Mouse (Mus musculus): ENCODE measurements around the gene 1600002K03Rik.
A peak's percentile ranks its signal among the peaks of the same experiment; 100 is the strongest.

Gene 1600002K03Rik

DNA sequence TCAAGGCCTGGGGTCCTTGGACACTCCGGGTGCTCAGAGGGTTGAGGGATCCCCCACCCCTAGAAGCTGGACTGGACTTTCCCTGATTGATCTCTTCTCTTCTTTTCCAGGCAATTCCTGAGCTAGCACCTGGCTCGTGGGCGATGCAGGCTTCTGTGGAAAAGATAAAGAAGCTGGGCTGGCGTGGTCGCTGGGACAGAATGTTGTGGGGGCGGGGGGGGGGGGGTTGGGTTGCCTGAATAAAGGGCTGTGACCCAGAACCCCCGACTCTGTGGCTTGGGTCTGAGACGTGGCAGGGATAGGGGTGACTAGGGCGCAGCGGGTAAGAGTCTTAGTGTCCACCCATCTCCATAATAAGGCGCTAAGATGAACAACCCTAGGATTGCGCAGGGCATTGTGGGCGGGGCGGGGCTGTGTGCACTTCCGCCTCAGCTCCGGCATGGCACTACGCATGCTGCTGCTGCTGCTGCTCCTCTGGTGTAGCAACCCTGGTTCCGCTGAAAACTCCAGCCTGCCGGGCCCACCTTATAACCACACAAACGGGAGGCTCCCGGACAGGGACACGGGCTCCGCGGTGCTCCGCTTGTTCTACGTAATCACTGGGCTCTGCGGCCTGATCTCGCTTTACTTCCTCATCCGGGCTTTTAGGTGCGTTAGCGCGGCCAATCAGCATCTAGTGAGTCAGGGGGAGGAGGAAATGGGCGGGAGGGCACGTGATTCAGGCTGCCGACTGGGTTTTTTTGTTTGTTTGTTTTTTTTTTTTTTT, at the start of gene 1600002K03Rik:
Gene 1600002K03Rik (plus strand): TSS at position 418 of the 766 bp plus-strand sequence.
- DNase-seq, result peak; percentile 94

DNA sequence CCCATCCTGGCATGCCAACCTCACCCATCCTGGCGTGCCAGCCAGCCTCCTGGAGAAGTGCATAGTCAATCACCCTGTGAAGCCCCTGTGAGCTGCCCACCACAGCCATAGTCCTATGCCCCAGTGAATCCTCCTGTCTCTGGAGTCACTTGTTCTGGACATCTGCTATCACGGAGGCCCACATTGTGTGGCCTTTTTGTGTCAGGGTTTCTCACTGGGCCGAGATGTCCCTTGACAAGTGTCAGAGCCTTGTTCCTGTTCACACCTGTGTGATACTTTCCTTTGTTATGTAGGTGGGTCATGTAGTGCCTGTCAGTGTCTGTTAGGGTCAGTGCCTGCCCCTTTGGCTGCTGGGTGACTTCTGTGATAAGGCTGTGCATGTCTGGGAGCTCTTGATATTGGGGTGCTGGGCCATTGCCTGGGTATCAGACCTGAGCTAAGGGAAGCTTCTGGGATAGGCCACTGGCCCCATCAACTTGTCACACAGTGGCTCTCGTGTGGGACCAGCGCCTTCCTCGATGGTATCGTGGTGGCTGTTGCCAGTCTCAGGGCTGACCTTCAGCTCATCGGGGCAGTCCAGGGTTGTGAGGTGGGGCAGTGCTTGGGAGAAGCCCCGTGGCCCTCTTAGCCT, 48.7 kb upstream of the 1600002K03Rik start:
- no peak for DNase-seq

DNA sequence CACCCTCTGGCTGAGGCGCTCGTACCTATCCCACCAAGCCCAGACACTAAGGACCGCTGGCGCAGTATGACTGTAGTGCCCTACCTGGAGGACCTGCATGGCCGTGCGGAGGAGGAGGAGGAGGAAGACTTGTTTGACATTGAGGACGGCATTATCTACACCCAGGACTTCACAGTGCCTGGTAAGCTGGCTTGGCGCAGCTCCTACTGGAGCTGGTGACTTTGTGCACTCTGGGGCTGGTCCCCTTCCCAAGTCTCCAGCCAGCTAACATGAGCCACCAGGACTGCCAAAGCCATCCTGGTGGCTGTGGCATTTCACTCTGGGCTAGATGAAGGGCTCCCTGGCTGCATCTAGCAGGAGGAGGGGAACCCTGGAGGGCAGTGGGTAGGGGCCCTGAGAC, 44.8 kb upstream of the 1600002K03Rik start:
- no peak for DNase-seq

DNA sequence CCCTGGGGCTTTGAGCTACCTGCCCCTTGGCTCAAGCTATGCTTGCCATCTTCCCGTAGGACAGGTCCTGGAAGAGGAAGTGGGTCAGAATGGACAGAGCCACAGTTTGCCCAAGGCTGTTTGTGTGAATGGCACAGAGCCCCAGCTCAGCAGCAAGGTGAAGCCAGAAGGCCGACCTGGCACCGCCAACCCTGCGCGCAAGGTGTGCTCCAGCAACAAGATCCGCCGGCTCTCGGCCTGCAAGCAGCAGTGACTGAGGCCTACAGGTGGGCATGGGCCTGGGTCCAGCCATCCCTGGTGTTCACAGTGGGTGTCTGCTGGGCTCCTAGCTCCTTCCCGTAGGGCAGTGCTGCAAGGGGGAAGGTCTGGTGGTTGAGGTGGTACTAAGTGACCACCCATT, 42.9 kb upstream of the 1600002K03Rik start:
- DNase-seq, result no peak

DNA sequence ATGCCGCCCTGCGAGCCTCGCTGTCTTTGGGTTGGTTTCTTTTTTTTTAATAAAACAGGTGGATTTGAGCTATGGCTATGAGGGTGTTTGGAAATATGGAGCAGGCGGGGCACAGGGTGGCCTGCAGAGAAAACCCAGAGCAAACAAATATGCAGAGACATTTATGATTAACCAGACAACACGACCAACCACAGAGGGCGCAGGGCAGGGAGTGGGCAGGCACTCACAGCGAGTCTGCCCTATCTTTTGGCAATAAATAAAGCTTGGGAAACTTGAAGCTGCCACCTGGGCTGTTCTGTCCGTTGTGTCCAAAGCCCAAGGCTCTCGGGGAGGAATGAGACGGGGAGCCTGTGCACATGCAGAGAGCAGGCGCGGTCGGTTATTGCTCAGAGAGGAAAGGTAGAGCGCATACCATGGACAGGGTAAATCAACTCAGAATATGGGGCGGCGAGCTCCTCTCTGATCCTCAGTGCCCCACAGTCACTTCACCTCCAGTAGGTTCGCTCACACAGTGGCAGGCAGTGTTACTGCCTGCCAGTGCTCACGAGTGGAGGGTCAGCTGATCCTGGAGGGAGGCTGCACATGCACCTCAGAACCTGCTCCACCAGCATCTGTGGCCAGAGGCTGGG, 42.2 kb upstream of the 1600002K03Rik start:
- DNase-seq, result peak; percentile 44

DNA sequence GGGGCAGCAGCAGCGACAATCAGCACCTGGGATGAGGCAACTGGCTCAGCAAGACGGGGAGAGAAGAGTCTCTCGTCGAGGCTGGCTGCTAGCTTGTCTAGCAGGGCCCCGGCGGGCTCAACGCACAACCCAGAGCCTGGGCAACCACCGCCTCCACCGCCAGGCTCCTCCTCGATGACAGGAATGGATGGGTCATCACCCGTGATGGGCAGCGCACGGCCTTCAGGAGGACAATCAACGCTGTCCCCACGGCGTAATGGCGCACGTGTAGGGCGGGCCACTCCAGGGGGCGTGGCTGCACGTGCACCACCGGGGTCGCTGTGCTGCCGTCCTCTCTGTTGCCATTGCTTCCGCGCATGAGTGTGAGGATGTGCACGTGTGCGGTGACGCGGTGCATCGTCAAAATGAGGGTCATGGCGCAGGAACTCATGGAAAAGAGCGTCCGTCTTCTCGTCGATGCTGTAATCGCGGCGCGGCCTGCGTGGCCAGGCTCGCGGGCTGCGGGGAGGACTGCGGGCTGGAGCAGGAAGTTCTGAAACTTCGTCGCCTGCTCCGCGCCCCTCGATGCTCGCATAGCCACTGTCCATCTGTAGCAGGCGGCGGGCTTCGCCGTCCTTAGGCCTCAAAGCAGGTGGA, 41.3 kb upstream of the 1600002K03Rik start:
- DNase-seq, result no peak

DNA sequence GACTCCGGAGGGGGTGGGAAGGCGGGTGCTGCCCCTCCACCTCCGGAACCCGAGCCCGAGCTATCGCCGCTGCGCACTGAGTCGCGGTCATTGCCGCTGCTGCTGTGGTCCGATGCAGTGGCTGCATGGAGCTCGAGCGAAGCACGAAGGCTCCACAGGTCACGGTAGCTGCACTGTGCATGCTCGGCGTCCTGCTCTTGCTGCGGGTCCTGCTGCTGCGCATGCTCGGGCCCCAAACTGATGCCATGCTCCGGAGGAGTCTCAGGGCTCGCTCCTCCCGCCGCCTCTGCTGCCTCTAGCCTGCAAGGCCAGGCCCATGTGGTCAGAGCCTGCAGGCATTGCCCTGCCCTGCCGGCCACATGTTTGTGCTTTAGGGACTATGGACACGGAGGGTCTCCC, 40.8 kb upstream of the 1600002K03Rik start:
- no peak for DNase-seq

DNA sequence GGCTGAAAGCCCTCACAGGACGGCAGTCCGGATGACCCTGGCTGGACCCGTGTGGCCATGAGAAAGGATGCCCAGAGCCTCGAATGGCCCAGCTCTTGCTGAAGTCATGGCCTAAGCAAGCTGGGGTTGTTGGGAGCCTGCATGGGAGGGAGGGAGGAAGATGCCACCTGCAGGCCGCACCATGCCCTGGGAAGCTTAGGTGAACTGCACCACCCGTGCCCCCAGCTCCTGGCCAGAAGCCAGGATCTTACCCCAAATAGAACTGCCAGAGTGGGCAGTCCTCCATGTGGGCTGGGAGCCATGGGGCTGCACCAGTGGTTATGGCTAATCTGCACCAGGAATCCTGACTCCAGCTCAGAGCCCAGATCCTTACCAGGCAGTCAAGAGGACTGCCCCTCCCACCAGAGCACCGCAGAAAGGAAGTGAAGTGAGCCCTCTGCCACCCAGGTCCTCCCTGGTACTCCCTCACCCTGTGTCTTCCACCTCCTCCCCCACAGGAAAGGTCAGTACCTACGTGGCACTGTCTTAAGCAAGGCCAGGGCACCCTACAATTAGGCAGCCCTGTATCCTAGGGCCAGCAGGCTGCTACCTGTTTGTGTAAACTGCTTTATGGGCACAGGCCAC, 39.4 kb upstream of the 1600002K03Rik start:
- peak; percentile 30 for DNase-seq

DNA sequence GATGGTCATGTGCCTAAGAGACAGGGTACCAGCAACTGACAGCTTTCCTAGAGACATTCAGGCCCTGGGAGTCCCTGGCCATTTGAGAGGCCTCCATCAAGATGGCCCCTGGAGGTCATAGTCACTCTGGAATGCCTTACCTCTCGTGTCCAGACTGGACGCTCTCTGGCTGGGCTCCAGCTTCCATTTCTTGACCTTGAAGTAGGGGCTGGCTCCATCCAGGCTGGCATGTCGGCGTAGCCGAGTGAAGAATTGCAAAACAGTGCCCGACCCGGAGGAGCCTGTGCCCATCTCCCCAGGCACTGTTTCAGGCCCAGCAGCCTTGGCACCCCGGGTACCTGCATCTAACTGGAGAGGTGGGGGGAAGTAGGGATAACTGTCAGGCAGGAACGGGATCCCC, 38.3 kb upstream of the 1600002K03Rik start:
- DNase-seq, result peak; percentile 48

DNA sequence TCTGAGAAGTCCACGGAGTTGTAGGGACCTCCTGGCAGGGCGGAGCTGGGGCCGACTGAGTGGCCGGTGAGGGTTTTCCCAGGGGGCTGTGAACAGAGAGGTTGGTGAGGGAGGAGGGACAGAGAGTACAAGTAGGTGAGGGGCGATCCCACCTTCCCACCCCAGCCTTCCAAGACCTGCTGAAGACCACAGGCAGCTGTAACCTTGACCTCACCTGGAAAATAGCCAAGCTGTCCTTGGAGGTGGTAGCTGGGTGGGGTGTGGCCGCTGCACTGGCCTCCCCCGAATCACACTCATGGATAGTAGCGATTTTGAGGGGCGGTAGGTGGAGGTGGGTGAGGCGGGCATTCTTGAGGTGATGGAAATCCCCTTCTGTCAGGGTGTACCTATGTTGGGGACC, 37.6 kb upstream of the 1600002K03Rik start:
- peak; percentile 17 for DNase-seq

DNA sequence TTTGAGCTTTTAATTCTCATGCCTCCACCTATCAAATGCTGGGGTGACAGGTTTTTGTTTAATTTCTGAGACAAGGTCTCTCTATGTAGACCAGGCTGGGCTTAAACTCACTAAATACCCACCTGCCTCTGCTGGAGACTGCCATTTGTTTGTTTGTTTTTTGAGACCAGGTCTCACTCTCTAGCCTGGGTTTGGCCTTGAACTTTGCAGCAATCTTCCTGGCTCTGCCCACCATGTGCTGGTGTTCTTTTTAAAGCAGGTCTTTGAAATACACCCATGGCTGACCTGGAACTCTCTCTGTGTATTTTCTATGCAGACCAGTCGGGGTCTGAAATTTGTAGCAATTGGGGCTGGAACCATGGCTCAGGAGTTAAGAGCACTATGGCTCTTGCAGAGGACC, 37.1 kb upstream of the 1600002K03Rik start:
- DNase-seq, result no peak

DNA sequence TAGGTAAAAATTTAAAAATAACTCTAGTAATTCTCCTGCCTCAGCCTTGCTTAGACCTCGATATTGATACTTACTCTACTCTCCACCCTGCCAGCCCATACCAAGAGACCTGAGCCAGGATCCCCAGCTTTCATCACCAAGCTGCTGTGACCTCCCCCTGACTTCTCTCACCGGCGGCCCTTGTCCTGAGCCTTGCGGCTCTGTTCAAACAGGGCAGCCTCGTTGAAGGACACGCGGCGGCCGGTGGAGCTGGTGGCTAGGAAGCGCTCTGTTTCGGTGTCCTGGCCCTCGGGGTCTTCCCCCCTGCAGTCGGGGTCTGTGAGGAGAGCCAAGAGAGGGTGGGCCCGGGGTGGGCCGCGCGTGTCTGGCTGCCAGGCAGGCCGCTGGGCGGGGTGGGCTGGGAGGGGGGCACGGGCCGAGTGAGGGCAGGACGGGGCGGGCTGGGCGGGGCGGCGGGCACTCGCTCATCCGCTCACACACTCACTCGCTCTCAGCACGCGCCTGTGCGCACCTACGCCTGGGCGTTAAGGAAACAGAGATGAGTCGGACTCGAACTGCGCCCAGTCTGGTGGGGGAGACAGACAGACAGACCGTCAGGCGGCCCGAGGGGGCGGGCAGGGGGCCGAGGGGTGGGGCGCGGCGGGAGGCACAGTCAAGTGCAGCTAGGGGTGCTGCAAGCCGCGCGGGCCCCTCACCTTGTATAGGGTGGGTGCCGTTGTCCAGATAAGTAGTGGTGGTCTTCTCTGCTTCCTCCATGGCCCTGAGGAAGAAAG, 36.4 kb upstream of the 1600002K03Rik start:
- DNase-seq, result peak; percentile 21

DNA sequence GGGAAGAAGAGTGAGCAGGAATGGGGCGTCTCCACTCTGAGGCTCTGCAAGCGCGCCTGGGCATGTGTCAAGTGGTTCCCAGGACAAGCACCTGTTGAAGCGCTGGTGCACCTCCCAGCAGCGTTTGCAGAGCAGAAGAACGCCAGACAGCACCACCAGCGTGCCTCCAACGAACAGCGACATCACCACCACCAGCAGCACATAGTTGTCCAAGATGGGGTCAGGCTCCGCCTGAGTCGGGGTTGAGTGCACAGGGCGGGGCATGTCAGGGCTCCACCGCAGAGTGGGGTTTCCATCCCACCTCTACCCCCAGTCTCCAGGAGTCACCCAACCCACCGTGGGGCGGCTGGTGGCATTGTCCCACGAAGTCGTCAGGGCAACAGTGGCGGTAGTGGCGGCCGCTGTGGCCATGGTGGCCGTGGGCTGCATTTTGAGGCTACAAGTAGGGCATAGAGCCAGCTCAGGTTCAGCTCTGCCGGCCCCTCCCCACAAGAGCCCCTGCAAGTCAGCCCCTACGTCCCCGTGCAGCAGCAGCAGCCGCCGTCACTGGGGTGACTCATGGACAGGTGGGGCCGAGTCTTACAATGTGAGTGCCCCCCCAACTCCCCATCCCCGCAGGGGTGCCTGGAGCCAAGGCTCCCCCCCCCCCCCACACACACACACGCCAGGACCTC, 35.7 kb upstream of the 1600002K03Rik start:
- peak; percentile 54 for DNase-seq

DNA sequence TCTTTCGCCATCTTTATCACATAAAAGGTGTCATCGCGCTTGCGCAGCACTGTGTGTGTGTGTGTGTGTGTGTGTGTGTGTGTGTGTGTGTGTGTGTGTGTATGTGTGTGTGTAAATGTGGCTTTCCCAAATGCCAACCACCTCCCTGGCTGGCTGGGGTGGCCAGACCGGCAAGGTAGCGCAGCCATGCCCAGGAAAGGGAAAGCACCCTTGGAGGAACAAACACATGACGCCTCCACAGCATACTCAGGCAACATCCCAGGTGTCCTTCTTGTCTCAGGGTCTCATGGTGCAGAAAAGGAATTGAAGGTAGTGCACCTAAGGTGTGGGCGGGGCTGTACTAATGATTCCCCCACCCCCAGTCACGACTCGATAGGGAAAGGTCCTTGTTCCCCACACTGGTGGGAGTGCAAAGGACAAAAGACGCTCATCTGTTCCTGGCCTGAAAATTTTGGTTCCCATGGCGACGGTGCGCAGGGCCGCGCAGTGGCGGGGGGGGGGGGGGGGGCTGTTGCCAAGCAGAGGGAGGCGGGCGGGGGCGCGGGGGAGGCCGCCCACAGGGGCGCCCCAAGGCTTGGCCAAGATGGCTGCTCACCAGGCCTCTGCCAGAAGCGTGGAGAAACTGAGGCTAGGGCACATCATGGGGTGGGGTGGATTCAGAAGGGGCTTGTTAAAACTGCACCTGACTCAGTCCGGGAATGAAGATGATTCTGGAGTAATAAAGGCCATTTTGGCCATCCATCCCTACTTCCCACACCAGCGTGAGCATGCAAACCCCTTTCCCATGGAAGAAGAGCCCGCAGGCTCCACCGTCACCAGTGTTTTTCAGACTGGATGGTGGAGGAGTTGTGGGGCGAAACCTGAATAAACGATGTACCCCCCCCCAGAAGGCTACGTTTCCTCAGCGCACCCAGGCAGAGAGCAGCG, 34.9 kb upstream of the 1600002K03Rik start:
- no peak for DNase-seq

DNA sequence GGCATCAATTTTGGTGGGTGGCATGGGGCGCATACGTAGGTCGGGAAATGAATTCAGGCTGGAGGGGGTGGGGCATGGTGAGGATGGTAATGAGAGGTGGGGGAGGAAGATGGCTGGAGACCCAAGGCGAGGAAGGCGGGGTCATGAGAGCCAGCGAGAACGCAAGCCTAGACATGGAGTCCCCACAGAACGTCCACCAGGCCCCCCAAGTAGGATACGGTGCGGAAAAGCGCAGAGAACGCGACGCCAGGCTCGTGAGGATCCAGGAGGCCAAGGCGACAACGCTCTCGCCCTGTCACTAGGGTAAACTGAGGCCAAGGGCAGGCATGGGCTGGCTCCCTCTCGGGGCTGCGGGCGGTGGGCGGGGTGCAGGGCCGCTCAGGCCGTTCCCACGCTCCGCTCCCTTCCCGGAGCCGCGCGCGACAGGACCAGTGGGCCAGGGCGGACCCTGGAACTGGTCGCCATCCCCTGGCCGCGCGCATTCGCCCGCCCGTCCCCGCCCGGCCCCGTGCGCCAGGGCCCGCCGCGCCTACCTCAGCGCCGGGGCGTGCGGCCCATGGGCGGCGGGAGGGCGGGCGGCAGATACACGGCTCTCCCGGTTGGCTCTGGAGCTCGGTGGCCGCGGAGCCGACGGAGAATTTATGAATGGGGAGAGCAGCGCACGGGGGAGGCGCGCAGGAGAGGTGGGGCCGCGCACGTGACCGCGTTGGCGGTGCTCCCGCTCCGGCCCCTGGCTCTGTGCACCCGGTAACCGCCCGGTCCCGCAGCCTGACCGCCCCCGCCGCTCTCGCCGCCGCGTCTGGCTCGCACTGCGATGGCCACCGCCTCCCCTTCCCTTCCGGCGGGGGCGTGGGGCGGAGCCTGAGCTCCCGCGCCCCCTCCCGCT, 33.9 kb upstream of the 1600002K03Rik start, which contains the start of gene Atp5d:
Gene Atp5d (plus strand): TSS at position 80 of the 886 bp plus-strand sequence.
- DNase-seq, result peak; percentile 63

DNA sequence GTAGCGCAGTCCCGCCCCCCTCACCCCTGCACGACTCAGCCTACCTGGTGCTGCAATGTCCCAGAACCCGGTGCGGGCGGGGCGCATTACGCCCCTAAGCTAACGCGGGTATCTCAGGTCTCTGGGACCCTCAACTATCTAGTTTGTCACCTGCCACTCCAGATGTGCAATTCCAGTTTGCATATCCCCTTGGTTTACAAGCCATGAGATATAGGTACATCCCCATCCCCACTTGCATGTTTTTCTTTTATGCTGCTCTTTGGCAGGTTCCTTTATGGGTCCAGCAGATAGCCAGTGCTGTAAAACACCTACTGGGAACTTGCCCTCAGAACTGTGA, 33.3 kb upstream of the 1600002K03Rik start:
- DNase-seq, result no peak

DNA sequence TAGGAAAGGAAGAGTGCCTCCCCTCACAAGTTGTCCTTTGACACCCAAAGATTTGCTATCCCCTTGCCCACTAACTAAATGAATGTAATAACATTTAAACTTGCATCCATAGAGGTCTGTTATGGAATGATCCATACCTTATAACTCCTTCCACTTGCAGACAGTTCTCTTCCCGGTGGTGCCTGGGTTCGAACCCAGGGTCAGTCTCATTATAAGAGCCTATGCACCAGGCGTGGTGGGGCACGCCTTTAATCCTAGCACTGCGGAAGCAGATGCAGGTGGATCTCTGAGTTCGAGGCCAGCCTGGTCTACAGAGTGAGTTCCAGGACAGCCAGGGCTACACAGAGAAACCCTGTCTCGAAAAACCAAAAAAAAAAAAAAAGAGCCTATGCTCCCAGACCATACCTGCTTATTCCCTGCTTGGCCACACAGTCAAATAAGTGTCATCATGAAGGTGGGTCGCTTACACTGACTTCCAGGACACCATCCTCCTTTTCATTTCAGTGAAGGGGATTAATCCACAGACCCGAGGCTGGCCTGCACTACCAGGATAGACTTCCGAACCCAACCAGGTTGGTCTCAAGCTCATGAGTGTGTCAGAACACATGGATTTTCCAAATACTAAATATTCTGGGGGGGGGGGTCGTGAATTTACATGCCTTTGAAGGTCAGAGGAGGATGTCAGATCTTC, 32.6 kb upstream of the 1600002K03Rik start:
- no peak for DNase-seq

DNA sequence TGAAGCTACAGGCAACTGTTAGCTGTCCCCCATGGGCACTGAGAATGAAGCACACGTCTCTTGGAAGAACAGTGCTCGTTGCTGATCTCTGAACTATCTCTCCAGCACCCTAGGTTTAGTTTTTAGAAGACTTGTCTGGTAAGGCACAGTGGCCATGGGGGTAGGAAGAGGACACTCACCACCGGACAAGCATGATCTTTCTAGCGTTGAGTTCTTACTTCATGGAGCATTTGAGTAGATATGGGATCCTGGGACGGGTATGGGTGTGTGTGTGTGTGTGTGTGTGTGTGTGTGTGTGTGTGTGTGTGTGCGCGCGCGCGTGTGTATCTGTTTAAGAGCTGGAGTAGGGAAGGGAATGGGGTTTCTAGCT, 32.1 kb upstream of the 1600002K03Rik start, which contains the start of gene Cbarp:
Gene Cbarp (minus strand): TSS at position 170 of the 370 bp plus-strand sequence.
- no peak for DNase-seq

DNA sequence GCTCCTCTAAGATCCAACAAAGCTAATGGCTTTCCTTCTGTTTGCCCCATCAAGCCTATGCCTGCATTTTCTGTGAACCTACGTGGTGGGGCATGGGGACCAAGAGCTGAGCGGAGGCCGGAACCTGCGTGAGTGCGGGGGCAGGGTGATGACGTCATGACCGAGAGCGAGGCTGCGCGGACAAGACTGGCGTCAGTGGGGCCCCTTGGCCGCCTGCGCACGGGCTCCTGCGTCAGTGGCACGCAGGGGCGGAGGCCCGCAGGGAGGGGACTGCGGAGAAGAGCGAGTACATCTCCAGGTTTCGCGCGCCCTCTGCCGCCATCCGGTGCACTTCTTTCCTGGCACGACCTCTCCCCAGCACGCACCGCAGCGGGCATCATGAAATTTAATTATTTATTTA, 31.5 kb upstream of the 1600002K03Rik start:
- peak; percentile 98 for DNase-seq
